Mouse (Mus musculus): ENCODE measurements at regions not wholly inside any gene's neighbourhood (a gene's known extent, or its start where the extent isn't known, plus 50 kb on each side); places are given as distances from the start of the nearest gene placed in this dataset.

GRCm38 (mm10) chr15:62460724-62461123 lies 1384.3 kb downstream of the Gsdmc2 start:
- TF ChIP-seq CTCF (IDR thresholded peaks at IDR 0.05; ENCODE audit: borderline replicate concordance, control insufficient read depth, extremely low read depth, insufficient read depth, low read length, poor library complexity) (no peak), POLR2A (IDR thresholded peaks at IDR 0.05; ENCODE audit: control insufficient read depth, extremely low read depth, insufficient read depth, low read length, poor library complexity) (no peak)
